Mouse (Mus musculus): ENCODE measurements around the gene Aagab. TPM values are rescaled to one million over a fixed set of nuclear protein-coding genes. Genes with fewer than 3 reads are reported as not detected.
A peak's percentile ranks its signal among the peaks of the same experiment; 100 is the strongest.

The Aagab gene
- polyA plus RNA-seq, 1 experiment: 29.9 TPM

GRCm38 (mm10) chr9:63667373-63667724, 64.9 kb downstream of the Aagab start:
- DNase-seq (ENCODE audit: extremely low spot score in 1 of 2, low spot score in 1 of 2): no peak

GRCm38 (mm10) chr9:63668621-63669020, 66.2 kb downstream of the Aagab start:
- DNase-seq (ENCODE audit: extremely low spot score in 1 of 2, low spot score in 1 of 2): no peak

GRCm38 (mm10) chr9:63669816-63670215, 67.4 kb downstream of the Aagab start:
- no peak for DNase-seq (ENCODE audit: extremely low spot score in 1 of 2, low spot score in 1 of 2)

- peak in 1 of 2 experiments; percentile 32 for DNase-seq (ENCODE audit: extremely low spot score in 1 of 2, low spot score in 1 of 2)
Observed at GRCm38 (mm10) chr9:63672797-63673493, 70.5 kb downstream of the Aagab start.

- DNase-seq (ENCODE audit: extremely low spot score in 1 of 2, low spot score in 1 of 2): no peak
Observed at GRCm38 (mm10) chr9:63673494-63673805, 71.0 kb downstream of the Aagab start.

- no peak for DNase-seq (ENCODE audit: extremely low spot score in 1 of 2, low spot score in 1 of 2)
Observed at GRCm38 (mm10) chr9:63674613-63675012, 72.2 kb downstream of the Aagab start.

GRCm38 (mm10) chr9:63677621-63678020, 75.2 kb downstream of the Aagab start:
- peak; percentile 44 to 82 for DNase-seq (ENCODE audit: extremely low spot score in 1 of 2, low spot score in 1 of 2)

GRCm38 (mm10) chr9:63678076-63678475, 75.6 kb downstream of the Aagab start:
- peak in 1 of 2 experiments; percentile 27 for DNase-seq (ENCODE audit: extremely low spot score in 1 of 2, low spot score in 1 of 2)

- DNase-seq (ENCODE audit: extremely low spot score in 1 of 2, low spot score in 1 of 2): no peak
Observed at GRCm38 (mm10) chr9:63682301-63682700, 79.8 kb downstream of the Aagab start.

- no peak for DNase-seq (ENCODE audit: extremely low spot score in 1 of 2, low spot score in 1 of 2)
Observed at GRCm38 (mm10) chr9:63682943-63683342, 80.5 kb downstream of the Aagab start.

- no peak for DNase-seq (ENCODE audit: extremely low spot score in 1 of 2, low spot score in 1 of 2)
Observed at GRCm38 (mm10) chr9:63684277-63684676, 81.8 kb downstream of the Aagab start.

GRCm38 (mm10) chr9:63685352-63685751, 82.9 kb downstream of the Aagab start:
- DNase-seq (ENCODE audit: extremely low spot score in 1 of 2, low spot score in 1 of 2): no peak

GRCm38 (mm10) chr9:63687413-63688015, 85.1 kb downstream of the Aagab start:
- no peak for DNase-seq (ENCODE audit: extremely low spot score in 1 of 2, low spot score in 1 of 2)

GRCm38 (mm10) chr9:63690511-63690910, 88.1 kb downstream of the Aagab start:
- DNase-seq (ENCODE audit: extremely low spot score in 1 of 2, low spot score in 1 of 2): no peak

- DNase-seq (ENCODE audit: extremely low spot score in 1 of 2, low spot score in 1 of 2): no peak
Observed at GRCm38 (mm10) chr9:63691960-63692359, 89.5 kb downstream of the Aagab start.

Other genes with a start within 250 kb of the Aagab start
- gene Map2k5, start 224.8 kb upstream of the Aagab start, polyA plus RNA-seq (2012; rRNA removed): 28.7 and 31.9 TPM in 2 replicates
- 38.8 and 39.8 TPM in 2 replicates for gene 2300009A05Rik, start 203.4 kb upstream of the Aagab start, polyA plus RNA-seq (2012; rRNA removed)
- gene Iqch, start 167 bp upstream of the Aagab start, polyA plus RNA-seq (2012; rRNA removed): 0.04 TPM in 1 of 2 replicates, not detected in the other
- 29.5 and 33.5 TPM in 2 replicates for gene Smad3, start 155.3 kb downstream of the Aagab start, polyA plus RNA-seq (2012; rRNA removed)

Data from frontal cortex, adult 2 months (tissue).